Mouse (Mus musculus): Measurements from ENCODE around the gene Rusc2.

- TF ChIP-seq GATA1 (IDR thresholded peaks at IDR 0.05; ENCODE audit: low read length): no peak
- no peak for TF ChIP-seq TAL1 (IDR thresholded peaks at IDR 0.05; ENCODE audit: low read length)
Observed at GRCm38 (mm10) chr4:43416071-43416490, 34.3 kb downstream of the Rusc2 start.
